Mouse (Mus musculus) gastrocnemius, postnatal 36 days (tissue): ENCODE measurements around the gene St6gal2. TPM values are rescaled to one million over a fixed set of nuclear protein-coding genes. Genes with fewer than 3 reads are reported as not detected.

ENCODE experiments used
- total RNA-seq, 2 experiments: library from RNA; stranded (reverse); gene quantifications; 2 replicates each; pipeline ENCODE4 v1.2.3; 2021

The St6gal2 gene
- total RNA-seq, 2 experiments from 2014 or later = not detected

Other genes with a start within 250 kb of the St6gal2 start
- gene Vmn2r118, start 179.8 kb downstream of the St6gal2 start, total RNA-seq = not detected